Comparison of ENCODE assay signal across 8 mouse cellular contexts in the genomic region with DNA sequence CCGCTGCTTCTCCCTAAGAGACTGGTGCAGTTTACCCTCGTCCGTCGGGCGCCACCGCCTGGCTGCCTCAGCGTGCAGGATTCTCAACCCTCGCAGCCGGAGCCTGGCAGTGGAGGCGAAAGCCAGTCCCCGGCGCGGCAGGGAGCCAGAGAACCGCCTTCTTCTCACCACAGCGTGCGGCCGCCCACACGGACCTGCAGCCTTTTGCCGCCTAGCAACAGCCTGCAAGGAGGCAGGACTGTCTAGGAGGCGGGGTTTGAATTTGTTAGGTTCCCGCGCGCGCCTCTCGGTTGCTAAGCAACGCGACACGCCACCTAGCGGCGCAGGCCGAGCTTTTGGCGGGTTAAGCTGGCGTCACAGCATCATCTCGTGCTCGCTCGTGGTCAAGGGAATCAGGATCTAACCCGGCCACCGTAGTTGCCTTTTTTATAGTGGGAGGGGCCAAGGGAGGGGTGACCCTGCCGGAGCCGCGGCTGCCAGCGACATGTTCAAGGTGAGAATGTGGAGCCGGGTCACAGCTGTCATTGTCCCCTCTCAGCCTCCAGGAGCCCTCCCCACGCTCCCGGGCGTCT. TPM values are rescaled to one million over a fixed set of nuclear protein-coding genes. Genes with fewer than 3 reads are reported as not detected.
DNase-seq lines count a peak whose midpoint lies in the region; ATAC-seq lines count a peak whose summit lies in the region.

A gene (minus strand): TSS at position 108 of the 572 bp plus-strand sequence.
A gene (plus strand): TSS at position 448 of the 572 bp plus-strand sequence.

- peak within 1 kb of the TSS; percentile 62 for H3K4me3 ChIP-seq in brown adipose tissue, adult 24 weeks (ENCODE audit: insufficient read depth, low read depth, low read length)
- peak within 1 kb of the TSS; percentile 69 for H3K4me3 ChIP-seq in heart, embryonic 13.5 days
- H3K4me3 ChIP-seq in liver, embryonic 12.5 days: peak within 1 kb of the TSS; percentile 73
- peak within 1 kb of the TSS; percentile 54 for H3K4me3 ChIP-seq in stomach, embryonic 15.5 days (replicated peaks)

- H3K9me3 ChIP-seq in heart, embryonic 13.5 days: no peaks in the 10 kb centered on the region
- no peaks in the 10 kb centered on the region for H3K9me3 ChIP-seq in liver, embryonic 12.5 days (replicated peaks)
- no peaks in the 10 kb centered on the region for H3K9me3 ChIP-seq in stomach, embryonic 15.5 days

- H3K27me3 ChIP-seq in heart, embryonic 13.5 days (replicated peaks): peaks cover 87% of the 10 kb centered on the region
- peaks cover 57% of the 10 kb centered on the region for H3K27me3 ChIP-seq in liver, embryonic 12.5 days (replicated peaks)
- H3K27me3 ChIP-seq in stomach, embryonic 15.5 days (replicated peaks): peaks cover 24% of the 10 kb centered on the region

- peak within 1 kb of the TSS; percentile 84 for H3K9ac ChIP-seq in heart, embryonic 13.5 days
- peak within 1 kb of the TSS; percentile 71 for H3K9ac ChIP-seq in liver, embryonic 12.5 days
- H3K9ac ChIP-seq in stomach, embryonic 15.5 days: no peak within 1 kb of the TSS

- DNase-seq in CD4-positive, CD25-positive, alpha-beta regulatory T cell, adult 2 months (ENCODE audit: low read depth, low spot score): peak; percentile 96
- DNase-seq in fat pad, adult 2 months (ENCODE audit: extremely low read depth, low read depth, low spot score): peak; percentile 62
- DNase-seq in kidney, postnatal 10 days: peak; percentile 96
- DNase-seq in natural killer cell, adult 2 months (ENCODE audit: low spot score in 2 of 2): peak; percentile 97 to 98

- peak within 1 kb of the TSS; percentile 57 for H3K27ac ChIP-seq in brown adipose tissue, adult 24 weeks (replicated peaks; ENCODE audit: low read depth, low read length)
- peak within 1 kb of the TSS; percentile 79 for H3K27ac ChIP-seq in heart, embryonic 13.5 days (replicated peaks)
- no peak within 1 kb of the TSS for H3K27ac ChIP-seq in liver, embryonic 12.5 days
- H3K27ac ChIP-seq in stomach, embryonic 15.5 days: peak within 1 kb of the TSS; percentile 45

- H3K4me2 ChIP-seq in heart, embryonic 13.5 days: peak within 1 kb of the TSS; percentile 65
- H3K4me2 ChIP-seq in liver, embryonic 12.5 days: peak within 1 kb of the TSS; percentile 71
- H3K4me2 ChIP-seq in stomach, embryonic 15.5 days: peak within 1 kb of the TSS; percentile 51

- peak; percentile 97 for ATAC-seq in heart, embryonic 13.5 days (ENCODE audit: extremely low read depth, insufficient number of reproducible peaks, low FRiP score, low TSS enrichment)
- peak; percentile 99 for ATAC-seq in liver, embryonic 12.5 days
- peak; percentile 99 for ATAC-seq in stomach, embryonic 15.5 days (ENCODE audit: insufficient read depth, low FRiP score, low read depth)

- no peaks in the 10 kb centered on the region for H3K4me1 ChIP-seq in brown adipose tissue, adult 24 weeks (ENCODE audit: control insufficient read depth, insufficient read depth, insufficient read length, low read length)
- H3K4me1 ChIP-seq in heart, embryonic 13.5 days: peaks cover 3% of the 10 kb centered on the region; the same call in 1 of the 2 replicates
- peaks cover 11% of the 10 kb centered on the region for H3K4me1 ChIP-seq in liver, embryonic 12.5 days
- H3K4me1 ChIP-seq in stomach, embryonic 15.5 days: no peaks in the 10 kb centered on the region

- H3K36me3 ChIP-seq in heart, embryonic 13.5 days: no peaks in the 10 kb centered on the region
- no peaks in the 10 kb centered on the region for H3K36me3 ChIP-seq in liver, embryonic 12.5 days
- H3K36me3 ChIP-seq in stomach, embryonic 15.5 days: no peaks in the 10 kb centered on the region

- 11% methylated on average over 46 of the region's 46 CpGs for WGBS in heart, embryonic 13.5 days
- WGBS in liver, embryonic 12.5 days (ENCODE audit: insufficient replicate concordance): 13% methylated on average over 46 of the region's 46 CpGs
- WGBS in stomach, embryonic 15.5 days: 24% methylated on average over 46 of the region's 46 CpGs

RNA-seq across cellular contexts. Expression of the first gene that starts in this region (rescaled TPM):
- not detected in 2 replicates for polyA plus RNA-seq in brown adipose tissue, adult 24 weeks (2012; ENCODE audit: insufficient read depth, insufficient read length, missing spikeins)
- polyA plus RNA-seq in heart, embryonic 13.5 days (2015; fragmentation: Nextera tagmentation; extraction: Ambion mirVana): 0.11 TPM in 1 of 2 replicates, not detected in the other
- 0.05 TPM in 1 of 2 replicates, not detected in the other for polyA plus RNA-seq in liver, embryonic 12.5 days (2016; fragmentation: Nextera tagmentation; extraction: Ambion mirVana)
- 0.08 TPM in 1 of 2 replicates, not detected in the other for polyA plus RNA-seq in stomach, embryonic 15.5 days (2015; fragmentation: Nextera tagmentation; extraction: Ambion mirVana)

RNA-seq across cellular contexts. Expression of the second gene that starts in this region (rescaled TPM):
- 387 and 411 TPM in 2 replicates for polyA plus RNA-seq in brown adipose tissue, adult 24 weeks (2012; ENCODE audit: insufficient read depth, insufficient read length, missing spikeins)
- polyA plus RNA-seq in heart, embryonic 13.5 days (2015; fragmentation: Nextera tagmentation; extraction: Ambion mirVana): 179 and 192 TPM in 2 replicates
- 59.6 and 64.4 TPM in 2 replicates for polyA plus RNA-seq in liver, embryonic 12.5 days (2016; fragmentation: Nextera tagmentation; extraction: Ambion mirVana)
- polyA plus RNA-seq in stomach, embryonic 15.5 days (2015; fragmentation: Nextera tagmentation; extraction: Ambion mirVana): 61.9 and 94.2 TPM in 2 replicates
